Mouse (Mus musculus) forebrain, embryonic 15.5 days (tissue): ENCODE measurements around the gene Rspry1. TPM values are rescaled to one million over a fixed set of nuclear protein-coding genes. Genes with fewer than 3 reads are reported as not detected.

Source experiments
- ATAC-seq: fragments of 200-750 bp; cut with Nextera tagmentation; replicated peaks from 2 replicates; pipeline ENCODE4 v1.8.0; 2017; ENCODE audit warnings: mild to moderate bottlenecking, moderate TSS enrichment, moderate library complexity
- H3K27ac ChIP-seq: fragments of 300-500 bp; sonication (generic); replicated peaks from 2 replicates; pipeline ENCODE4 v1.5.1; 2015; ENCODE audit warnings: mild to moderate bottlenecking, inconsistent platforms
- H3K27me3 ChIP-seq: fragments of 300-500 bp; sonication (generic); 2 replicates; pipeline ENCODE4 v1.6.1; 2015; ENCODE audit warnings: inconsistent platforms
- H3K36me3 ChIP-seq: fragments of 300-500 bp; sonication (generic); 2 replicates; pipeline ENCODE4 v1.6.1; 2015; ENCODE audit warnings: mild to moderate bottlenecking, inconsistent platforms
- H3K4me1 ChIP-seq: fragments of 300-500 bp; sonication (generic); 2 replicates; pipeline ENCODE4 v1.6.1; 2015; ENCODE audit warnings: inconsistent platforms
- H3K4me2 ChIP-seq: fragments of 300-500 bp; sonication (generic); replicated peaks from 2 replicates; pipeline ENCODE4 v1.6.1; 2015; ENCODE audit warnings: mild to moderate bottlenecking, inconsistent platforms
- H3K4me3 ChIP-seq: fragments of 300-500 bp; sonication (generic); 2 replicates; pipeline ENCODE4 v1.5.1; 2015; ENCODE audit warnings: mild to moderate bottlenecking, inconsistent platforms
- H3K9ac ChIP-seq: fragments of 300-500 bp; sonication (generic); replicated peaks from 2 replicates; pipeline ENCODE4 v1.6.1; 2015; ENCODE audit warnings: mild to moderate bottlenecking, inconsistent platforms
- H3K9me3 ChIP-seq: fragments of 300-500 bp; sonication (generic); 2 replicates; pipeline ENCODE4 v1.6.1; 2016; ENCODE audit warnings: inconsistent platforms
- WGBS: fragments of 180-500 bp; shearing (Covaris S2); methylation state at CpG from one replicate; pipeline ENCODE4 v1.1.7; 2015; ENCODE audit warnings: mixed read lengths; 5-methylcytosine and 5-hydroxymethylcytosine counted together
- polyA plus RNA-seq: library from polyadenylated mRNA; unstranded; fragments of >200 nt; fragmentation: Nextera tagmentation; extraction: Ambion mirVana; gene quantifications from 2 replicates; pipeline ENCODE4 v1.2.1, GENCODE M21; 2015

Rspry1 gene
- polyA plus RNA-seq, 1 experiment from 2014 or later, result 52.0 TPM

- H3K36me3 ChIP-seq, result no peaks in the 10 kb centered on the region
- H3K4me3 ChIP-seq, result peak within 1 kb of the TSS; percentile 47
- peak; percentile 68 for ATAC-seq
- peak within 1 kb of the TSS; percentile 89 for H3K4me2 ChIP-seq
- H3K27ac ChIP-seq, result no peak within 1 kb of the TSS
- H3K27me3 ChIP-seq, result peaks cover 48% of the 10 kb centered on the region
- H3K4me1 ChIP-seq, result peaks cover 13% of the 10 kb centered on the region
- peak within 1 kb of the TSS; percentile 33 for H3K9ac ChIP-seq
- H3K9me3 ChIP-seq, result no peaks in the 10 kb centered on the region
- under 1% methylated on average over 41 of the region's 41 CpGs for WGBS
These were observed 94.3 kb downstream of the Rspry1 start, which contains the start of gene Pllp for GRCm38 (mm10) chr8:94695994-94696384. Gene Pllp (minus strand): TSS chr8:94696278.

GRCm38 (mm10) chr8:94696566-94696965, 94.8 kb downstream of the Rspry1 start:
- H3K36me3 ChIP-seq, result no peaks in the 10 kb centered on the region
- peak overlapping the region; percentile 89; the same call in 1 of the 2 replicates for H3K4me2 ChIP-seq
- H3K4me3 ChIP-seq, result no peak overlapping the region
- H3K9ac ChIP-seq, result no peak overlapping the region
- peaks cover 48% of the 10 kb centered on the region for H3K27me3 ChIP-seq
- no peak overlapping the region for H3K27ac ChIP-seq
- H3K4me1 ChIP-seq, result peaks cover 13% of the 10 kb centered on the region
- H3K9me3 ChIP-seq, result no peaks in the 10 kb centered on the region
- WGBS, result 57% methylated on average over 3 of the region's 3 CpGs
- ATAC-seq, result no peak

GRCm38 (mm10) chr8:94697956-94698355, 96.2 kb downstream of the Rspry1 start:
- Histone ChIP-seq H3K27ac (no peak overlapping the region), H3K4me2 (no peak overlapping the region), H3K9ac (no peak overlapping the region), H3K4me3 (no peak overlapping the region), H3K36me3 (no peaks in the 10 kb centered on the region), H3K4me1 (peaks cover 18% of the 10 kb centered on the region), H3K9me3 (no peaks in the 10 kb centered on the region), H3K27me3 (peaks cover 48% of the 10 kb centered on the region)
- ATAC-seq, result no peak
- WGBS, result 84% methylated on average over 6 of the region's 6 CpGs

GRCm38 (mm10) chr8:94699366-94699765, 97.6 kb downstream of the Rspry1 start:
- Histone ChIP-seq H3K27ac (no peak overlapping the region), H3K36me3 (no peaks in the 10 kb centered on the region), H3K4me3 (no peak overlapping the region), H3K27me3 (peaks cover 35% of the 10 kb centered on the region), H3K4me2 (no peak overlapping the region), H3K9me3 (no peaks in the 10 kb centered on the region), H3K4me1 (peaks cover 24% of the 10 kb centered on the region), H3K9ac (no peak overlapping the region)
- no peak for ATAC-seq
- 51% methylated on average over 16 of the region's 16 CpGs for WGBS

GRCm38 (mm10) chr8:94700421-94700935, 98.7 kb downstream of the Rspry1 start:
- H3K27me3 ChIP-seq, result peaks cover 24% of the 10 kb centered on the region
- no peaks in the 10 kb centered on the region for H3K36me3 ChIP-seq
- WGBS, result 92% methylated on average over 4 of the region's 4 CpGs
- no peak overlapping the region for H3K9ac ChIP-seq
- ATAC-seq, result no peak
- no peak overlapping the region for H3K4me2 ChIP-seq
- no peak overlapping the region for H3K27ac ChIP-seq
- no peaks in the 10 kb centered on the region for H3K9me3 ChIP-seq
- peaks cover 20% of the 10 kb centered on the region for H3K4me1 ChIP-seq
- H3K4me3 ChIP-seq, result no peak overlapping the region

GRCm38 (mm10) chr8:94702156-94702555, 100.4 kb downstream of the Rspry1 start:
- no peaks in the 10 kb centered on the region for H3K9me3 ChIP-seq
- H3K4me1 ChIP-seq, result 0 out of 2 replicates have a peak, but pooled peaks cover 12% of the 10 kb centered on the region
- H3K4me3 ChIP-seq, result no peak overlapping the region
- no peak overlapping the region for H3K27ac ChIP-seq
- H3K27me3 ChIP-seq, result peaks cover 7% of the 10 kb centered on the region
- H3K36me3 ChIP-seq, result no peaks in the 10 kb centered on the region
- ATAC-seq, result no peak
- no peak overlapping the region for H3K4me2 ChIP-seq
- WGBS, result 65% methylated on average over 3 of the region's 3 CpGs
- no peak overlapping the region for H3K9ac ChIP-seq

- Histone ChIP-seq H3K4me2 (peak overlapping the region; percentile 42), H3K4me3 (peak overlapping the region; percentile 59), H3K27me3 (no peaks in the 10 kb centered on the region), H3K9ac (peak overlapping the region; percentile 27), H3K4me1 (0 out of 2 replicates have a peak, but pooled peaks cover 12% of the 10 kb centered on the region), H3K9me3 (no peaks in the 10 kb centered on the region), H3K27ac (peak overlapping the region; percentile 47), H3K36me3 (no peaks in the 10 kb centered on the region)
- ATAC-seq, result peak; percentile 73
- WGBS, result under 1% methylated on average over 35 of the region's 35 CpGs
These were observed 101.4 kb downstream of the Rspry1 start for GRCm38 (mm10) chr8:94702844-94703813.

- H3K4me2 ChIP-seq, result peak overlapping the region; percentile 72
- H3K27me3 ChIP-seq, result no peaks in the 10 kb centered on the region
- no peaks in the 10 kb centered on the region for H3K9me3 ChIP-seq
- peak overlapping the region; percentile 79 for H3K27ac ChIP-seq
- ATAC-seq, result peak; percentile 93
- H3K4me1 ChIP-seq, result 0 out of 2 replicates have a peak, but pooled peaks cover 12% of the 10 kb centered on the region
- no peaks in the 10 kb centered on the region for H3K36me3 ChIP-seq
- peak overlapping the region; percentile 59 for H3K9ac ChIP-seq
- H3K4me3 ChIP-seq, result peak overlapping the region; percentile 59
- WGBS, result under 1% methylated on average over 35 of the region's 35 CpGs
These were observed 102.4 kb downstream of the Rspry1 start for GRCm38 (mm10) chr8:94703972-94704668.

GRCm38 (mm10) chr8:94704669-94704984, 102.9 kb downstream of the Rspry1 start:
- ATAC-seq, result no peak
- Histone ChIP-seq H3K36me3 (no peaks in the 10 kb centered on the region), H3K9ac (peak overlapping the region; percentile 59), H3K4me1 (0 out of 2 replicates have a peak, but pooled peaks cover 12% of the 10 kb centered on the region), H3K4me2 (peak overlapping the region; percentile 72), H3K27ac (peak overlapping the region; percentile 79), H3K4me3 (peak overlapping the region; percentile 59), H3K9me3 (no peaks in the 10 kb centered on the region), H3K27me3 (no peaks in the 10 kb centered on the region)
- WGBS, result 13% methylated on average over 9 of the region's 9 CpGs

- Histone ChIP-seq H3K36me3 (no peaks in the 10 kb centered on the region), H3K27me3 (no peaks in the 10 kb centered on the region), H3K4me2 (no peak overlapping the region), H3K4me1 (0 out of 2 replicates have a peak, but pooled peaks cover 12% of the 10 kb centered on the region), H3K9ac (no peak overlapping the region), H3K27ac (no peak overlapping the region), H3K4me3 (no peak overlapping the region), H3K9me3 (no peaks in the 10 kb centered on the region)
- 80% methylated on average over 10 of the region's 10 CpGs for WGBS
- no peak for ATAC-seq
These were observed 104.0 kb downstream of the Rspry1 start for GRCm38 (mm10) chr8:94705581-94706245.

- 79% methylated on average over 9 of the region's 9 CpGs for WGBS
- Histone ChIP-seq H3K27ac (no peak overlapping the region), H3K4me3 (no peak overlapping the region), H3K9me3 (no peaks in the 10 kb centered on the region), H3K4me1 (0 out of 2 replicates have a peak, but pooled peaks cover 12% of the 10 kb centered on the region), H3K36me3 (no peaks in the 10 kb centered on the region), H3K9ac (no peak overlapping the region), H3K4me2 (no peak overlapping the region), H3K27me3 (no peaks in the 10 kb centered on the region)
- ATAC-seq, result no peak
These were observed 105.1 kb downstream of the Rspry1 start for GRCm38 (mm10) chr8:94706732-94707395.
